8 mouse cellular contexts compared by ENCODE assay signal in the genomic region with DNA sequence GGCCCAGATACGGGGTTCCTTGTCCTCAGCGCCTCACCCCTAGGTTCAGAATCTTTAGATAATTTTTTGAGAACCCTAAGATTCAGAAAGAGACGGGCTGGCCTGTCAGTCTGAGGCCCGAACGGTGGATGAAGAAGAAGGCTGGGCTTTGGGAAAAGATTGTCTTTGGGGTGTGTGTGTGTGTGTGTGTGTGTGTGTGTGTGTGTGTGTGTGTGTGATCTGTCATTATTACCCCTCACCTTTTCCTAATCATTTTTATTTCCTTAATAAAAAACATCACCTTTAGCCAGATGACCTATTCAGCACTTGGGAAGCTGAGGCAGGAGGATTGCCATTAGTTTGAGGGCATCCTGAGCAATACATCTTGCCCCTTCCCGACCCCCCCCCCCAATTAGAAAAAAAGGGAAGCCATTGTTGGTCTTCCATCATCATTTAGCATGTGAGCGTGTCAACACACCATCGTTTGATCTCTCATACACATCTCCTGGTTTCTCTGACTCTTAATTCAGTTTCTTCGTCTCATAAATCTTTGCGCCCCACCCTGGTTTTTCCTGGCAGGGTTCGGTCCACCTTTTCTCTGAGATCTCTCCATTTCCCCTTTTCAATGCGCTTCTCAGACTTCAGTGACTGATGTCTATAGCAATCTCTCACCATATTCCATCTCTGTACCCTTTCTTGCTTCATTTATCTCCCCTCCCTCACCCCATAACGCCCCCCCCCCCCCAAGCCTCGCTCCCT. TPM values are rescaled to one million over a fixed set of nuclear protein-coding genes. Genes with fewer than 3 reads are reported as not detected.
A peak's percentile ranks its signal among the peaks of the same experiment; 100 is the strongest.
DNase-seq lines count a peak whose midpoint lies in the region; ATAC-seq and TF ChIP-seq lines count a peak whose summit lies in the region.

No protein-coding gene starts in this region.

- H3K27me3 ChIP-seq in C2C12 (ENCODE audit: control insufficient read depth, insufficient read depth, insufficient read length), result no peaks in the 10 kb centered on the region
- no peaks in the 10 kb centered on the region for H3K27me3 ChIP-seq in forebrain, postnatal 0 days (ENCODE audit: insufficient read depth, low read length)
- peaks cover 83% of the 10 kb centered on the region for H3K27me3 ChIP-seq in liver, embryonic 12.5 days (replicated peaks)

- H3K79me2 ChIP-seq in C2C12 (ENCODE audit: control insufficient read depth, insufficient read depth), result peaks cover 29% of the 10 kb centered on the region

- ATAC-seq in forebrain, postnatal 0 days, result no peak
- no peak for ATAC-seq in liver, embryonic 12.5 days

- DNase-seq in cerebellum, adult 9-11 months, result peak; percentile 46
- DNase-seq in cerebellum, adult 9-10 months, result no peak
- DNase-seq in forebrain, postnatal 0 days, result no peak
- no peak for DNase-seq in urinary bladder, postnatal 10 days (ENCODE audit: low spot score)
- no peak for DNase-seq in adipocyte (ENCODE audit: low spot score)
- no peak for DNase-seq in gastrocnemius, postnatal 10 days

- peak overlapping the region; percentile 100 for H3K9ac ChIP-seq in forebrain, postnatal 0 days
- H3K9ac ChIP-seq in liver, embryonic 12.5 days, result no peak overlapping the region

- H3K79me3 ChIP-seq in C2C12 (ENCODE audit: low read depth), result peaks cover 22% of the 10 kb centered on the region

- H3ac ChIP-seq in C2C12 (ENCODE audit: control insufficient read depth, insufficient read length, low read depth), result peak overlapping the region; percentile 32

- peak overlapping the region; percentile 100 for H3K27ac ChIP-seq in forebrain, postnatal 0 days (ENCODE audit: low read depth, low read length)
- H3K27ac ChIP-seq in liver, embryonic 12.5 days, result peak overlapping the region; percentile 4; the same call in 1 of the 2 replicates

- no peaks in the 10 kb centered on the region for H3K9me3 ChIP-seq in forebrain, postnatal 0 days (ENCODE audit: low read length)
- H3K9me3 ChIP-seq in liver, embryonic 12.5 days (replicated peaks), result no peaks in the 10 kb centered on the region

- peak overlapping the region; percentile 96 for H3K4me2 ChIP-seq in forebrain, postnatal 0 days (ENCODE audit: low read depth)
- H3K4me2 ChIP-seq in liver, embryonic 12.5 days, result peak overlapping the region; percentile 98

- H3K4me3 ChIP-seq in C2C12 (ENCODE audit: insufficient read depth, poor library complexity, severe bottlenecking), result no peak overlapping the region
- H3K4me3 ChIP-seq in forebrain, postnatal 0 days (ENCODE audit: low read depth, low read length), result peak overlapping the region; percentile 100
- H3K4me3 ChIP-seq in liver, embryonic 12.5 days, result no peak overlapping the region

- H3K36me3 ChIP-seq in C2C12 (ENCODE audit: control insufficient read depth, insufficient read depth), result peaks cover 21% of the 10 kb centered on the region
- H3K36me3 ChIP-seq in forebrain, postnatal 0 days (ENCODE audit: insufficient read depth), result peaks cover 8% of the 10 kb centered on the region
- peaks cover 7% of the 10 kb centered on the region; the same call in 1 of the 2 replicates for H3K36me3 ChIP-seq in liver, embryonic 12.5 days

- 13% methylated on average over 13 of the region's 14 CpGs for WGBS in forebrain, postnatal 0 days
- WGBS in liver, embryonic 12.5 days (ENCODE audit: insufficient replicate concordance), result 25% methylated on average over 13 of the region's 14 CpGs

- TF ChIP-seq CTCF in C2C12 (IDR thresholded peaks at IDR 0.05; ENCODE audit: control insufficient read depth, insufficient read depth, insufficient read length), result no peak
- no peak for TF ChIP-seq CTCF in forebrain, postnatal 0 days (IDR thresholded peaks at IDR 0.05; ENCODE audit: low read depth)

- peaks cover 15% of the 10 kb centered on the region; the same call in 1 of the 2 replicates for H3K4me1 ChIP-seq in forebrain, postnatal 0 days (ENCODE audit: insufficient read depth)
- peaks cover 56% of the 10 kb centered on the region for H3K4me1 ChIP-seq in liver, embryonic 12.5 days

TF ChIP-seq in C2C12, 6 proteins besides CTCF, POLR2A, EP300 and RAD21:
- TF ChIP-seq MYOG (IDR thresholded peaks at IDR 0.05; ENCODE audit: control insufficient read depth, extremely low read depth, insufficient read length) (no peak), FOSL1 (IDR thresholded peaks at IDR 0.05; ENCODE audit: insufficient read depth, low read length, poor library complexity, severe bottlenecking) (no peak), MAX (IDR thresholded peaks at IDR 0.05) (no peak), MYOD1 (IDR thresholded peaks at IDR 0.05; ENCODE audit: control insufficient read depth, insufficient read length, low read depth) (no peak), CEBPB (IDR thresholded peaks at IDR 0.05; ENCODE audit: low read depth) (no peak), USF1 (IDR thresholded peaks at IDR 0.05; ENCODE audit: low read depth) (no peak)

RNA-seq across cellular contexts. Expression of a gene that starts 0.8 kb away (rescaled TPM):
- 1,903 TPM for polyA plus RNA-seq in C2C12 (2012; fragmentation: generic; extraction: Trizol)
- total RNA-seq in forebrain, postnatal 0 days (2014; rRNA removed), result 722 and 784 TPM in 2 replicates
- polyA plus RNA-seq in forebrain, postnatal 0 days (2015; fragmentation: Nextera tagmentation; extraction: Ambion mirVana), result 1,090 and 1,099 TPM in 2 replicates
- polyA plus RNA-seq in liver, embryonic 12.5 days (2016; fragmentation: Nextera tagmentation; extraction: Ambion mirVana), result 64.5 and 66.7 TPM in 2 replicates
- 100 to 1,000 TPM; 273 to 298 TPM for total RNA-seq in gastrocnemius, postnatal 10 days (2021)

RNA-seq across cellular contexts. Expression of a gene that starts 7.6 kb away (rescaled TPM):
- polyA plus RNA-seq in C2C12 (2012; fragmentation: generic; extraction: Trizol), result 0.44 TPM
- 1.9 and 2.4 TPM in 2 replicates for total RNA-seq in forebrain, postnatal 0 days (2014; rRNA removed)
- 2.6 and 3.9 TPM in 2 replicates for polyA plus RNA-seq in forebrain, postnatal 0 days (2015; fragmentation: Nextera tagmentation; extraction: Ambion mirVana)
- polyA plus RNA-seq in liver, embryonic 12.5 days (2016; fragmentation: Nextera tagmentation; extraction: Ambion mirVana), result 0.32 and 0.33 TPM in 2 replicates
- under 1 TPM; 0.56 to 0.68 TPM for total RNA-seq in gastrocnemius, postnatal 10 days (2021)

RNA-seq across cellular contexts. Expression of a gene that starts 12.1 kb away (rescaled TPM):
- 547 TPM for polyA plus RNA-seq in C2C12 (2012; fragmentation: generic; extraction: Trizol)
- total RNA-seq in forebrain, postnatal 0 days (2014; rRNA removed), result 432 and 471 TPM in 2 replicates
- 665 and 718 TPM in 2 replicates for polyA plus RNA-seq in forebrain, postnatal 0 days (2015; fragmentation: Nextera tagmentation; extraction: Ambion mirVana)
- 178 and 187 TPM in 2 replicates for polyA plus RNA-seq in liver, embryonic 12.5 days (2016; fragmentation: Nextera tagmentation; extraction: Ambion mirVana)
- 100 to 1,000 TPM; 252 to 255 TPM for total RNA-seq in gastrocnemius, postnatal 10 days (2021)

RNA-seq across cellular contexts. Expression of a gene that starts 31.0 kb away (rescaled TPM):
- polyA plus RNA-seq in C2C12 (2012; fragmentation: generic; extraction: Trizol), result not detected
- total RNA-seq in forebrain, postnatal 0 days (2014; rRNA removed), result 0.57 and 0.69 TPM in 2 replicates
- 0.25 and 0.72 TPM in 2 replicates for polyA plus RNA-seq in forebrain, postnatal 0 days (2015; fragmentation: Nextera tagmentation; extraction: Ambion mirVana)
- 0.05 and 0.07 TPM in 2 replicates for polyA plus RNA-seq in liver, embryonic 12.5 days (2016; fragmentation: Nextera tagmentation; extraction: Ambion mirVana)
- 1 to 10 TPM in 1 of 2 experiments, under 1 TPM in 1; 0.61 to 2.1 TPM for total RNA-seq in gastrocnemius, postnatal 10 days (2021)

RNA-seq across cellular contexts. Expression of a gene that starts 46.3 kb away (rescaled TPM):
- 165 TPM for polyA plus RNA-seq in C2C12 (2012; fragmentation: generic; extraction: Trizol)
- total RNA-seq in forebrain, postnatal 0 days (2014; rRNA removed), result 82.4 and 117 TPM in 2 replicates
- 87.8 and 93.0 TPM in 2 replicates for polyA plus RNA-seq in forebrain, postnatal 0 days (2015; fragmentation: Nextera tagmentation; extraction: Ambion mirVana)
- 88.7 and 95.2 TPM in 2 replicates for polyA plus RNA-seq in liver, embryonic 12.5 days (2016; fragmentation: Nextera tagmentation; extraction: Ambion mirVana)
- 100 to 1,000 TPM in 1 of 2 experiments, 10 to 100 TPM in 1; 99.9 to 105 TPM for total RNA-seq in gastrocnemius, postnatal 10 days (2021)

Comparison
In these comparisons a context has a peak if more than half of its experiments do, and no peak if none do; other contexts are left out.
1. RNA of a gene that starts 0.8 kb away (polyA plus RNA-seq): 1,903 TPM in C2C12 (single experiment) and 1,090 to 1,099 TPM in forebrain, postnatal 0 days; 64.5 to 66.7 TPM in liver, embryonic 12.5 days; every median in the first group is over 10 times any median in the second.